In genomic region chr10:24707745-24708144, GRCm38 (mm10) we compare ENCODE assay signal across 17 mouse cellular contexts. TPM values are rescaled to one million over a fixed set of nuclear protein-coding genes. Genes with fewer than 3 reads are reported as not detected.
DNase-seq lines count a peak whose midpoint lies in the region.
"Had no signal": no experiment of that assay in that cellular context is flagged by ENCODE, and none has a peak within 500 bp of the region (broad histone marks: within the 10 kb centered on the region; RNA-seq: fewer than 3 reads in every experiment).

No protein-coding gene starts in this region.

- intact Hi-C loops in heart, postnatal 14 days (cut with DNase I) = no loop called here

- DNase-seq in heart, adult 11 months = peak; percentile 69
- no peak for DNase-seq in heart, postnatal 14 days
- peak; percentile 90 for DNase-seq in fat pad, adult 2 months (ENCODE audit: extremely low read depth, low read depth, low spot score)
- peak; percentile 72 for DNase-seq in gonadal fat pad, adult 2 months (ENCODE audit: low read depth)
- DNase-seq in left cerebral cortex, adult 9 months (ENCODE audit: low spot score in 2 of 2) = no peak
- DNase-seq in neural tube, embryonic 10.5 days (ENCODE audit: extremely low spot score, low spot score) = no peak
- DNase-seq: adrenal gland, adult 2 months; adrenal gland, adult 8-10 months; adrenal gland, postnatal 10 days; adrenal gland, postnatal 14 days; adrenal gland, postnatal 25 days; adrenal gland, postnatal 36 days; B cell, adult 2 months; cerebellum, adult 11 months; cerebellum, adult 11-12 months; cerebellum, adult 18-20 months had no signal

RNA-seq across cellular contexts. Expression of gene Enpp1, which starts 4.2 kb away (rescaled TPM):
- total RNA-seq in heart, postnatal 14 days (2021) = 1 to 10 TPM; 5.5 to 6.5 TPM
- polyA plus RNA-seq in gonadal fat pad, adult 2 months (2012; rRNA removed) = 59.9 and 106 TPM in 2 replicates
- polyA plus RNA-seq: G1E had no signal

Comparison
In these comparisons a context has a peak if more than half of its experiments do, and no peak if none do; other contexts are left out.
1. DNase-seq: peak in heart, adult 11 months (single experiment), fat pad, adult 2 months (single experiment) and gonadal fat pad, adult 2 months (single experiment); none in heart, postnatal 14 days (0 of 2), left cerebral cortex, adult 9 months (0 of 2) and neural tube, embryonic 10.5 days (single experiment).